Mouse (Mus musculus) naive thymus-derived CD4-positive, alpha-beta T cell, adult 2 months (primary cell): Measurements from ENCODE around the gene Gm45062.

Experiments used
- DNase-seq: peaks from one replicate; pipeline ENCODE4 v3.0.0-alpha.2; 2011; ENCODE audit warnings: low read depth

Gene Gm45062

GRCm38 (mm10) chr6:8368198-8368864 lies 109.1 kb downstream of the Gm45062 start:
- no peak for DNase-seq

DNA sequence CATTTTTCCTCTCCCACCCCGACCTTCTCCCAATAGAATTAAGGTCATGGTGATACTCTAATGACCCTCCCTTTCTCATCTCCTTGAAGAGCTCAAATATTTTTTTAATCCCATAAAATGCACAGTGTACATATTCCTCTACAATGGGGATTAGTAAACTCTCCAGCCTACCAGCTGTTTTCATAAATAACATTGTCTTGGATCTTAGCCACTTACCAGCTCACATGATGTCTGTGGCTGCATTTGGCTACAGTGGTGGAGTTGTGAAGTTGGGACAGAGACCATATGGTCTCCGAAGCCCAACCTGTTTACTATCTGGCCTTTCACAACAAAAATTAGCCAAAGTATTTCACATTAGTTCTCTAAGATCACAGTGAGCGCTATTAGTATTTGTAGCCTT lies 111.4 kb downstream of the Gm45062 start:
- DNase-seq, result no peak

GRCm38 (mm10) chr6:8373051-8373450 lies 113.8 kb downstream of the Gm45062 start:
- no peak for DNase-seq

- DNase-seq, result no peak
These were observed 114.6 kb downstream of the Gm45062 start for GRCm38 (mm10) chr6:8373851-8374250.

DNA sequence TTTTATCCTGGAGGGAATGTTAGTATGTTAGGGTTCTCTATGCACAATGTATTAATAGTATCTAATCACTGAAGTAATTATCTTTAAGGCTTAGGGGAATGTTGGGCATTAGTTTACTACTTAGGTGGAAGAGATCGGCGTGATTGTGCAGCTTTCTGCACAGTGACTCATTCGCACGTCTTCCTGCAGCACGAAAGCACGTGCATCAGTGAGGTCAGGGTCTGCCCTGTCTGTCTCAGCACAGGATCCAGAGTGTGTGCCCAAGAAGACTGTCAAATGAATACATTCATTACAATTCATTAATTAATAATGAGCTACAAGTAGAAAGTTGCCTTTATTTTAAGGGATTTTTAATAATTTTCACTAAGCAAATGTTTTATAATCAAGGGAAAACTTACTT lies 115.0 kb downstream of the Gm45062 start:
- no peak for DNase-seq

DNA sequence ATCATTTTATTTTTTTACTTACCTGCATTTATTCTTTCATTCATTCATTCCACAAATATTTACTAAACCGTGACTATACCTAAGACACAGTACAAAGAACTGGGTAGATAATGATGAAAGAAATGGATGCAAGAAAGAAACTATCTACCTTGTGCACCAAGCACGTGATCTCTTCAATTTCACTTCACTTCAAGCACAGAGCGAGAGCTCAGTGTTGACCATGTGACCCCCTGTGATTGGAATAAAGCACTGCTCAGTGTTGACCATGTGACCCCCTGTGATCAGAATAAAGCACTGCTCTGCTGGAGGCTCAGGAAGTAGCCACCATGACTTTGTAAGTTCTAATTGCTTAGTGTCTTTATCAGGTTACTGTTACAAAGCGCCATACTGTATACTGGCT lies 115.5 kb downstream of the Gm45062 start:
- no peak for DNase-seq

DNA sequence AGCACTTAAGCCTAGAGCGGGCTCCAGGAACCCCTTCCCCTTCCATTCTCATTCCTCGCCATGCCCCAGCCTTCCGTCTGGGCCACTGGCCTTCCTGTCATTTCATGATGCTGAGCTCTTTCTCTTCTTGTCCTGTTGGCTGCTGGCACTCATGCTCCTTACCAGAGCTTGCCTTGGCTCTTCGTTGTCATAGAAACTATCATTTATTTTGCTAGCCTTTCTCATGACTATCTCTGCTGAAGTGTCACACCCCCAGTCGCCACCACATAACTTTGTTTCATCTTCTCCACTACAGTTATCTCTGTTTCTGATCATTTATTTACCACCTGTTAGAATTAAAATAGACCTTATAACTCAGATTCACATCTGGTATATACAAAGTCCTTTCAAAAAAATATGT lies 117.1 kb downstream of the Gm45062 start:
- DNase-seq, result no peak

DNA sequence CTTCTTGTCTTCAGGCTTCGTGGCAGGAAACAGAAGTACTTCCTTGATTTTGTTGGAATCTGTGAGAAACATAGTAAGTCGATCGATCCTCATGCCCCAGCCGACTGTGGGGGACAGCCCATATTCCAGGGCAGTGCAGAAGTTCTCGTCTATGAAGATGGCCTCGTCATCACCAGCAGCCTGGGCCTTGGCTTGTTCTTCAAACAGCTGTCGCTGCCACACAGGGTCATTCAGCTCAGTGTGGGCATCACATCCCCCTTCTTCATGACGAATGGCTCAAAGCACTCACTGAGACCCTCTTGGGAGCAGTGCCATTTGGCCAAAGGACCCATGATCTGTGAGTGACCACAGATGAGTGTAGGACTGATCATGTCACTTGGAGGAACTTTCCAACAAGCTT lies 118.4 kb downstream of the Gm45062 start:
- DNase-seq, result no peak

DNA sequence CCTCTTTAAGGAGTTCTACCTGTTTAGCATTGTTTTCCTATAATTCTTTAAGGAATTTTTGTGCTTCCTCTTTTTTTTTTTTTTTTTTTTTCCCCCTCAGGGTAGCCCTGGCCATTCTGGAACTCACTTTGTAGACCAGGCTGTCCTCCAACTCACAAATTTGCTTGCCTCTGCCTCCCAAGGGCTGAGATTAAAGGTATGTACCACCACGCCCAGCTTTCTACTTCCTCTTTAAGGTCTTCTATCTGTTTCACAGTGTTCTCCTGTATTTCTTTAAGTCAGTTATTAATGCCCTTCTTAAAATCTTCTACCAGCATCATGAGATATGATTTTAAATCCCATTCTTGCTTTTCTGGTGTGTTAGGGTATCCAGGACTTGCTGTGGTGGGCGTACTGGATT lies 130.1 kb downstream of the Gm45062 start:
- DNase-seq, result no peak

DNA sequence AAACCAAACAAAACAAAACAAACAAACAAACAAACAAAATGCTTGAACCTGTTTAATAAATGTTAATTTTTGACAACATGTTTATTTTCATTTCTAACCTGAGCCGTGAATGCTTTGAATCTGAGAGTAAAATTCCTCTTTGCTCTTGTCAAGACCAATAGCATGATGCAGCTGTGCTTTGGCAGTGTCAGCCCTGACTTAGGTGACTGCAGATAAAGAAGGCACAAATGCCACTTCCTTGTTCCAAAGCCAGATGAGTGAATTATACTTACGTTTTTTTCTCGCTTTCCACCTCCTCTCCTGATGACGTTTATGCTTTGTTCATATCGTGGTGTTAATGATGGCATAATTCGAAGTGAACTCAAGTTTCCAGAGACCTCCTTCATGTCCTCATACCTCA lies 131.0 kb downstream of the Gm45062 start:
- DNase-seq, result no peak

GRCm38 (mm10) chr6:8390935-8391334 lies 131.7 kb downstream of the Gm45062 start:
- no peak for DNase-seq

DNA sequence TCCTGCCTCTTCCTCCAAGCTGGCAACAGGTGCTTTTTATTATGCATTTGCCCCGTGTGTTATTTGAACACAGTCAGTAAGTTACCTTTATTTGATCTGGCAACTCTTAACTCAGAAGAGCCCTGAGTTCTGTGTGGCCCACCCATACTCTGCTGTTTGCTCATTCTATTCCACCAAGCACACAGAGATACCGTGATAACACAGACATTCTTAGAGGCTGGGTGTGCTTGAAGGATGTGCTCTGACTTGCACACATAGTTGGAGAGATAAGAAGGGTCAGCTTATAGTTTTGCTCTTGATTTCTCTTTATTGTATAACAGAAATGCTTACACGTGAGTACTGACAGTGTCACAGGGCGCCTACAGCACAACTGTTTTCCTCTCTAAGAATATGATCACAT lies 133.8 kb downstream of the Gm45062 start:
- peak; percentile 18 for DNase-seq

- no peak for DNase-seq
These were observed 134.8 kb downstream of the Gm45062 start for GRCm38 (mm10) chr6:8394044-8394443.

- no peak for DNase-seq
These were observed 135.8 kb downstream of the Gm45062 start for GRCm38 (mm10) chr6:8395061-8395460.

DNA sequence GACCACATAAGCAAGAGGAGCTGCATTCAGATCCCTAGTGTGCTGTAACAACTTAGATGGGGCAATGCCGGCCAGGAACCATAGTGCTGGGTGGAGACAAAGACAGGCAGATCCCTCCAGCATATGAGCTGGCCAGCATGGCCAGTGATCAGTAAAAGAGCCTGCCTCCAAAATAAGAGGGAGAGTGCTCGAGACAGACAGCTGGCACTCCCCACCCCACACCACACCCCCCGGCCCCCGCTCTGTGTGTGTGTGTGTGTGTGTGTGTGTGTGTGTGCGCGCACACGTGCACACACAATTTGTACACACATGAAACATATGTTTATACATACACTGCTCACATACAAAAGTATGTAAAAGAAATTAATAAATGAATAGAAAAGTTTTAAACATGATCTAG lies 138.0 kb downstream of the Gm45062 start:
- no peak for DNase-seq

DNA sequence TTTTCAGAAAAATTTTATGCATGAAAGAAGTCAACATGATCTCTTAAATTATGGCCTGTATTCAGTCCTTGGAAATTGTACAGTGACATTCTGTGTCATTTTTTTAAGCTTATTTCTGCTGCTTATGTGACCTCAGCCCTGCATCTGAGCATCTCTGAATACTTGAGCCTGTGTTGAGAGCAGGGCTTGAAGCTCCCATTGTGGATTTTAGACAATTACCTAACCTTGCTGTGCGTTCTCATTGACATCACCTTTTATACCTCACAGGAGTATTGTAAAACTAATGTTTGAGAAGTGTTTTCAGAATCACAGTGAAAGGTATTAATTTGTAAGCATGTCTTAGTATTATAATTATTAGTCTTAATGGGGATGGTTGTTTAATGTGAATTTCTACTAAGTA lies 140.5 kb downstream of the Gm45062 start:
- no peak for DNase-seq

DNA sequence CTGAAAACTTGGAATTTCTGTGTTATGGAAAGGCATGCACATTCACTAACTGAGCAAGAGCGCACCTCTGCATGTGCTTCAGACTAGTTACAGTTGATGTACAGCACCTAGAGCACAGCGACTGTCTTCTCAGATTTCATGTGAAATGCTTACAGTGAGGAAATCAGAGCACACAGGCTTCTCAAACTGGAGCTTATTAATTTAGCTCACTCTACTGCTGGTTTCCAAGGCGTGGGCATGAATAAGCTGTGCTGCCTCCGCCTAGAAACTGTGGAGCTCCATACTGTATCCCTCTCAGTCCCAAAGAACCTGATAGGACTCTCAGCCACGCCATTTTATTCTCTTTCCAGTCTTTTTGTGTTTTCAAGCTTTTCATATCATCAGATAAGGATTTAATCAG lies 143.9 kb downstream of the Gm45062 start:
- DNase-seq, result no peak

DNA sequence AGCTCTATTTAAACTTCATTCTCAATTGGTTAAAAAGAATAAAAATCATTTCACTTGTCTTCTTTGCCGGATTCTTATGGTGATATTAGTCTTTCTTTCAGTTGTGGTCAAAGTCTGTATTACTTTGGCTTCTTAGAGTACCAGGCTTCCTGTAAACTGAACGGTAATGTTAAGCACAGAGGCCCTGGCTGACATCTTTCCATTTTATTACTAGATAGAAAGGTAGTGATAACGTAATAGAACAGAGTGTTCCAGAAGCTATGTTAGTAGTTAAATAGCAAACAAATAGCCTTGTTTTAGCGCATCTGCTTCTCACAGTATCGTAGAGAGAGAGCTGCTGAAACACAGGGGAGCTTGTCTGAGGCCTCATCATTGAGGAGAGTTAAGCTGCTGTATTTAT lies 146.6 kb downstream of the Gm45062 start:
- no peak for DNase-seq

DNA sequence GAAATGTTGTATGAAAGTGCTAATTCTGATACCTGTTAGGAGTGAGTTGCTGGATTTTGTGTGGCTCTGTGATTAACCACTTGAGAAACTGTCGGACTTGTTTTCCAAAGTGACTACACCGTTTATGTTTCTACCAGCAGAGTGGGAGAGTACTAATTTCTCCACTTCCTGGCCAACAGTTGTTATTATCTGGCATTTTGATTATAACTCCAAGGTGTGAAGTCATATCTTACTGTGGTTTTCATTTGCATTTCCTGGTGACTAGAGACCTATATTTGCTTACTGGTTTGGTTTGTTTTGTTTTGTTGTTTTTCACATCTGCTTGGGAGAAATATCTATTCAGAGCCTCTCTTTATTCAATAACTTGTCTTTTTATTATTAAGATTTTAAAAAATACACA lies 149.1 kb downstream of the Gm45062 start:
- no peak for DNase-seq

- DNase-seq, result no peak
These were observed 150.6 kb downstream of the Gm45062 start for GRCm38 (mm10) chr6:8409865-8410264.

- no peak for DNase-seq
These were observed 153.8 kb downstream of the Gm45062 start for GRCm38 (mm10) chr6:8412845-8413598.

- DNase-seq, result no peak
These were observed 154.8 kb downstream of the Gm45062 start for GRCm38 (mm10) chr6:8414020-8414419.

GRCm38 (mm10) chr6:8415823-8416222 lies 156.6 kb downstream of the Gm45062 start:
- DNase-seq, result no peak
